Mouse (Mus musculus): Measurements from ENCODE around the gene Dlx2.

Dlx2 gene

DNA sequence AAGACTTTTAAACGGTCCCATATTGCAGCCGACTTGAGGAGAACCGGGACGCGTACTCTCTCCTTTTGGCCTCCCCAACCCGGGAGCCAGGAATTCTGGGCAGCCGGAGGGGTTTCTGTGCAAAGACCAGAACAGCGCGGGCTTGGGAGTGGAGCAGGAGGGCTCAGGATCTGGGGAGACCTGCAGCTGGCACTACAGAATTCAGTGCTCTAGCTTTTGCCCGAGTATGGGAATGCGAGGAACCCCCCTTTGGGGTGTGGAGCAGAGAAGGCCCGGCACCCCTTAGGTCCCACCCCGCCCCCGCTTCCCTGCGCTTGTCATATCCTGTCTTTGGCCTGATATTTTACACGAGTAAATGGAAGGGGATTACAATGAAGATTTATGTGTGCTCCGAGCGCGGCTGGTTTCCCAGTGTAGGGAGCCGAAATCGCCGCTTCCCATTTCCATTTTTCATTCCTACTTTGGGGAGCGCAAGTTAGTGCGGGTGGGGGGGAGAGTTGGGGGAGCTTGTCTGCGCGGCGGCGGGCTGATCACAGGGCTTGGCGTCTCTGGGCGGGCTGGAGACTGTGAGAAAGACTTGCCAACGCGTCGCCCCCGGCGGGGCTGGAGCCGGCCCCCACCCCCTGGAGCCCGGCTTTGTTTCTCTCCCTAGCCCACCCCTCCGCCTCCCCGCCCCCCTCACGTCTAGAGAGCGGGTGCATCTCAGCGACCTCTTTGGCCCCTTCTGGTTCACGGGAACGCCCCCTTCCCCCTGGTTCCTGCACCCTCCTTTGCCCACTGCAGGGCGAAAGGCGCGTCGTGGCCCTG, 5.7 kb downstream of the Dlx2 start:
- no peak for DNase-seq (ENCODE audit: low read depth)

DNA sequence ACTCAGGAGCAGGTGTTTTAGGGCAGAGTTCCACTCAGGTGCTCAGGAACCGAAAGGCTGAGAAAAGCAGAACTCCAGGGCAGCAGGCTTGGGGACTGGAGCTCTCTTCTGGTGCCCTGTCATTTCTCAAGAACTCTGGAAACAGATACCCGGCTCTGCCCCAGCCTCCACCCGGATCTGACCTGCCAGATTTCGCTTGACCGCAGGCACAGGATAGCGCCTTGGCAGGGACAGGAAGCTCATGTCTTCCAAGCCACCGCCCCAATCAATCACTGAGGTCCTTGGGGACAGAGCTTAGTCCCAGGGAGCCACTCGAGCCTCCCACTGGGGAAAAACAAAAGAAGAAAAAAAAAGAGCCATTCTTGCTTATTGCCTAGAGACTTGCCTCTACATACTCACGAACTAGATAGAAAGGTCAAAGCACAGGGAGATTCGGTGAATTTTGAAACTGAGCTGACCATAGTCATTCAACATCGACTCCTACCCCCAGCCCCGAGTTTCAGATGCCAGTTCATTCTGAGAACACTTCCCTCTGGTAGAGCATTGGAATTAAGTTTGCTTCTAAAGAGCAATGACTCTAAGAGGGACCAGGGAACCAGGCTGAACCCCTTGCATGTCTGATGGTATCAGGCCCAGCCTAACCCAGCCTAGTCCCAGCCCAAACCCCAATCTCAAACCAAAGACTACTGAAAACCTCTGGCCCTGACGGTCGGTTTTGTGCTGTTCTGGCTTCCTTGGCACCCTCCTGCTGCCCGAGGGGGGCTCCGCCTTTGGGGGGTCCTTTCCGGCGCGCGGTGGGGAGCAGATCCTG, 12.1 kb downstream of the Dlx2 start:
- DNase-seq (ENCODE audit: low read depth), result no peak

DNA sequence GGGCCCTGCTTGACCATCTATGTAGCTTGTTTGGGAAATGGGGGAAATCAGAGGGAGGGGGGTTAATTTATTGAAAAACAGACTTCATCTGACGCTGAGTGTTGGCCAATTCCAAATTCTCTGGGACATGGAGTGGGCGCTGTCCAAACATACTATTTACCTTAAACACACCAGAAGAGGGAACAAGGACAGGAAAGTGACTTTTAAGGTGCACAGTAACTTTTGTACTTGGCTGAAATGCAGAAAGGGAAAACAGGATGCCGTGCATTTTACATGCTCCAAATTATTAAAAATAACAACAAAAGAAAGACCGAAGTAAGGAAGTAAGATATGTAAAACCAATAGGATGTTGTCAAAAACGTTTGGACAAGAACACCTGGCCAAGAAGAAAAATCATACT, 13.5 kb downstream of the Dlx2 start:
- no peak for DNase-seq (ENCODE audit: low read depth)

DNA sequence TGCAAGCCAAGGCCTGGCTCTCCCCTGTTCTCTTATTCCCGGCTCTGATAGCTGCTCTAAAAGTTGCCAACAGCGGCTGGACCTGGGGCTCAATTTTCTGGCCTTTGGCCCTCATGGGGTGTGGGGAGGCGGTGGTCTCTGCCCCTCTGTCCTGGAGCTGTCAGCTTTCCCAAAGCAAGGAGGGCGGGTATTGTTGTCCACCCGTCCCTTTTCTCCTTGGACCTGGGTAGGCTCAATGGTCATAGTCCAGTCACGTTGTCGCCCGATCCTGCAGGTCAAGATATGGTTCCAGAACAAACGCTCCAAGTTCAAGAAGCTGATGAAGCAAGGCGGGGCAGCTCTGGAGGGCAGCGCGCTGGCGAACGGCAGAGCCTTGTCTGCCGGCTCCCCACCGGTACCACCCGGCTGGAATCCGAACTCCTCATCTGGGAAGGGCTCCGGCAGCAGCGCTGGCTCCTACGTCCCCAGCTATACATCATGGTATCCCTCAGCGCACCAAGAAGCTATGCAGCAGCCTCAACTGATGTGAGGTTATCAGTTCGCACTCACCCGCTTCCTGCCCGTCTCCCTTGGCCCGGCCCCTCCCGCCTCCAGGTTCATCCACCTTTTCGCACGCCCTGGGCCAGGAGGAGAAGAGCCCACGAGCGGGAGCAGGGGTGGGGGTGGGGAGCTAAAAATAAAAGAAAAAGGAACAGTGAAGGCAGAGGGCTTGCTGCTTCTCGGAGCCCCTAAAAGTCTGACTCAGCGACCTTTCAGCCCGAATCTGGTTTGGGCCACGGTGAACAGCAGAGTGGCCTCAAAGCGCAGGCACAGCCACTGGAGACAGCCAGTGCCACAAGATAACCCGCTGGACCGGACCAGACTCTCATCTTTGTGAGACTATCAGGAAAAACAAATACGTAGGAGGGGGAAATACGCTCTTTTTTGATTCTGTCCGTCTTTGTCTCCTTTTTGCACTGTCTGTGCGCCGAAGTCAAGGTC, 14.3 kb downstream of the Dlx2 start:
- DNase-seq (ENCODE audit: low read depth), result no peak

DNA sequence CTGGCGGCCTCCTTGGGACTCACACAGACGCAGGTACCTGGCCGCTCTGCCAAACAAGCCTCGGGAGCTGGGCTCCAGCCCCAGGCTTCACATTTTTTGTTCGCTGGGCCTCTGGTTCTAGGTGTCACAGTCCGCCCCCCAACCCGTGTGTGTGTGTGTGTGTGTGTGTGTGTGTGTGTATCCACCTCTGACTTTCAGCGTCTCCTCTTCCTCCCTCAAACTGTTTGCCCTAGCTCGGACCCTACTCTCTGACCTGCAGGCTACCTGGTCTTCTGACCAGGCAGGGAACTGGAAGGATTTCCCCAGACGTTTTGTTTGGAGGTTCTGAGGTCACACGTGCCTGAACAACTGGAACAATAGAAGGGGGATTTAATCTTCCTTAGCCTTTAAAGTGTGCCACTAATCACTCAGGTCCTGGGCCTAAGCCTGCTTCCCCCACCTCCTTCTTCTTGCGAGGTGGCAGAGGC, 15.4 kb downstream of the Dlx2 start:
- DNase-seq (ENCODE audit: low read depth), result no peak

DNA sequence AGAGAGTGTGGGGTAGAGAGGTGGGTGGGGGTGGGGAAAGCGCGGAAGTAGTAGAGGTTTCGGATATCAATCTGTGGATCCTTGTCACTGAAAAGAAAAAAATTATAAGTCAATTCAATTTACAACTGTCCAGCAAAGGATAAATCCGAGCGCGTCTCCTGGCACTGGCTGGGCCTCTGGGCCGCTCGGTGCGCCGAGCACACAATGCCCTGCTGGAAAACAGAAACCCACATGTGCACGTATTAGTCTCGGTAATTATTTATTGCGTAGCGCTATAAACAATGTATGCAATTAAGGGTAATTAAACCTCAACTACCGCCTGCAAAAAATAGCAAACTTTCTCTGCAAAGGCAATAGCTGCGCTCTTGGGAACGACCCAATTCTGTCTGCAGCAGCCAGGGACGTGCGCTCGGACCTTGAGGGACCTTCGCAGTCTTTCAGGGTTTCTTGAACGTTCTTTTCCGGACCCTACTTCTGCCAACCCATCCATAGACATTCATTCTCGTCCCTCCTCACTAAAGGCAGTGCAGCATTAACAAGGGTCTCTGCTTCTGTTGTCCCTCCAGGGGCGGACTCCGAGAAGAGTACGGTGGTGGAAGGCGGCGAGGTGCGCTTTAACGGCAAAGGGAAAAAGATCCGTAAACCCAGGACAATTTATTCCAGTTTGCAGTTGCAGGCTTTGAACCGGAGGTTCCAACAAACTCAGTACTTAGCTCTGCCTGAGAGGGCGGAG, 16.0 kb downstream of the Dlx2 start:
- DNase-seq (ENCODE audit: low read depth), result no peak

DNA sequence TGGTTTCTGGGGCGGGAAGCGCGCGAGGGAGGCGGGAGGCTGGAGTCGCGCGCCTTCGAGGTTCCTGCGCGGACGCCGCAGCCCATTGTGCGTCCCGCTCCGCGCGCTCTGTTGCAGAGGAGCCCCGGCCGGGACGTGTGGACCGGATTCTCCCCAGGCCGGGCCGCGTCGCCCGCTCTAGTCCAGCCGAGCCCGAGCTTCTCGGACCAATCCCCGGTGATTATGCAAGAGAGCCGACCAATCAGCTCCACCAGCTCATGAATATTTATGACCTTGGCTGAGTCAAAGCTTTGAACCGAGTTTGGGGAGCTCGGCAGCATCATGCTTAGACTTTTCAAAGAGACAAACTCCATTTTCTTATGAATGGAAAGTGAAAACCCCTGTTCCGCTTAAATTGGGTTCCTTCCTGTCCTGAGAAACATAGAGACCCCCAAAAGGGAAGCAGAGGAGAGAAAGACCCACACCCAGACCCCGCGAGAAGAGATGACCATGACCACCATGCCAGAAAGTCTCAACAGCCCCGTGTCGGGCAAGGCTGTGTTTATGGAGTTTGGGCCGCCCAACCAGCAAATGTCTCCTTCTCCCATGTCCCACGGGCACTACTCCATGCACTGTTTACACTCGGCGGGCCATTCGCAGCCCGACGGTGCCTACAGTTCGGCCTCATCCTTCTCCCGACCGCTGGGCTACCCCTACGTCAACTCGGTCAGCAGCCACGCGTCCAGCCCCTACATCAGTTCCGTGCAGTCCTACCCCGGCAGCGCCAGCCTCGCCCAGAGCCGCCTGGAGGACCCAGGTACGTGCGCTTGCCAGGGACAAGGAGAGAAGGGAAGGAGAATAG, 16.8 kb downstream of the Dlx2 start:
- DNase-seq (ENCODE audit: low read depth), result peak; percentile 71

DNA sequence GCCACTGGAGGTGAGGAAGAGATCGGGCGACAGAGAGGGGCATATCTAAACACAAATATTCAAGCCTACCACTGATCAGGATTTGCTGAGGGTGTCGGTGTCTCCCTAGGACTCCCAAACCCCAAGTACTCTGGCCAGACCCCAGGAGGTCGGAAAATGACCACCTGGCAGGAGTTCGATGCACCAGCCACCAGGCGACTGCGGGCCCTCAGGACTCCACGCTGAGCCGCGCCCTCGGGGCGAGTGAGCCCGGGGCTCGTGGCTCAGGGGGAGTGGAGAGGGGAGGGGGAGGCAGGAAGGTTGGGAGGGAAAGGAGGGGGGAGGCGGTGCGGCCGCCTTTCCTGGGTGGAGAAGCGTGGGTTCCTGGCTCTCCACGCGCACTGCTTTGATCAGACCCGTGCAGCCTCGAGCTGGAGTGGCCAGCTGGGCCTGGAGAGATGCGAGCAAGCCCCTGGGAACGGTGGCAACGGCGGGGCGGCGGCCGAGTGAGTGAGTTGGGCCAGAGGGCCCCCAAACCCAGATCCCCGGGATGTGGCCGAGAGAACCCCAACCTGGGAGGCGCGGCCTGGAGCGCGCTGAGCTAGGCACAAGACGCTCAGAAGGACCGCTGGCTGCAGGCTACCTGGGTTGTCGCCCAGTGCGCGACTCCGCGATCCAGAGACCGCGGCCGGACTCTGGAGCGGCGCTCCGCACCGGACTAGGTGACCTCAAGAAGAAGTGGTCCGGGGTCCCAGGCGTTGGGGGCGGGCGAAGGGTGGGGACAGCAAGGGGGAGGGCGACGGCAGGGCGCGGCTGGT, 17.6 kb downstream of the Dlx2 start:
- DNase-seq (ENCODE audit: low read depth), result no peak

DNA sequence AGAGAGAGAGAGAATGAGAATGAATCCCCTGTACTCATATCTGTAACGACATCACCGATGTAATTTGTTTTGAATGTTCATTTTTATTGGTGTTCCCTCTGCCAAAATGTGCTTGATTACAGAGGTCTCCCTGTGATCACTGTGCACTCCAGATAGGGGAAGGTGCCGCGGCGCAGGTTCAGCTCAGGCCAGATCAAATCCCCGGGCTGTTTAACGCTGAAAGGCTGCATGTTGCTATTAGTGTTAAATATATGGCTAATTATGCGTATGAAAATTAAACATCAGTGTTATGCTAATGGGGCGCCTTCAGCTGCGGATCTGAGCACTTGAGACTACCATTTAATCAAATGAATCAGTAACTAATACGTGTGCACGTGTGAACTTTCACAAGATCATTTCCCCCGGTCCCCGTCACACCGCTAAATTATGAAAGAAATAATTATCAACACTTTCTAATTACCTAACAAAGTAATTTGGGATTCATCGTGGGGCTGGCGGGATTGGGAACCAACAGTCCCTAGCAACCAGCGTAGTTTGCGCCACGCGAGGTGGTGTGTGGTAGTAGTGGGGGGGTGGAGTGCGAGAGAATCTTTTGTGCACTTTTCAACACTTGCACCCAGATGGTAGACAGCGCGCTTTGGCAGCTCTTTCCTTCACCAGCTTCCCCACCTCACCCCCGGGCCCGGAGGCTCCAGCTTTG, 18.4 kb downstream of the Dlx2 start, which contains the start of gene Dlx1:
Gene Dlx1, plus strand, starts transcription at position 100 of the 700 bp plus-strand sequence.
- no peak for DNase-seq (ENCODE audit: low read depth)

DNA sequence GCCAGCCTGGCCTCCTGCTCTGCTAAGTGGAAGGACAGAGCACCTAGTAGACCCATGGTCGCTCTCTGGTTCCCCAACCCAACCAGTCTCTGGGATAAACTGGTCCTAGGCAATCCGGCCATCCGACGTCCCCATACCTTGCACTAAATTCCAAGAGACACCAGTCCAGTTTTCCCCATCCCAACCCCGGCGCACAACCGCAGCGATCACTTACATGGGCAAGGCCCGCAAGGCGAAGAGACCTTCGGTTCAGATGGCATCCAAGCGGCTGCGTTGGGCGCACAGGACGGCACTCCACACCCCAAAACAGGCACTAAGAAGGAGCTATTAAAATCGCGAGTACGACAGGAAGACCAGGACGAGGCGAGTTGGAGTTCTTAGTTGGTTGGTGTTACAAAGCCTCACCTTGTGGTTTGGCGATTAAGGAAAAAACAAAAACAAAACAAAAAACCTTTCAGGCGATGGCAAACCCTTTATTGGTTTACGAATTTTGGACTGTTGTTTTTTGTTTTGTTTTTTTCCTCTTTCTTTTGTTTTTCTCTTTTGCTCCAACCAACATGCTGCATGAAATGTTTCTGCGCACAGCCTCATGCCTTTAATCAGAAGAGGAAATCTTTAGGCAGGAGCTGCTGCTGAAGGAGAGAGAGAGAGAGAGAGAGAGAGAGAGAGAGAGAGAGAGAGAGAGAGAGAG, 19.1 kb downstream of the Dlx2 start:
- DNase-seq (ENCODE audit: low read depth), result no peak

DNA sequence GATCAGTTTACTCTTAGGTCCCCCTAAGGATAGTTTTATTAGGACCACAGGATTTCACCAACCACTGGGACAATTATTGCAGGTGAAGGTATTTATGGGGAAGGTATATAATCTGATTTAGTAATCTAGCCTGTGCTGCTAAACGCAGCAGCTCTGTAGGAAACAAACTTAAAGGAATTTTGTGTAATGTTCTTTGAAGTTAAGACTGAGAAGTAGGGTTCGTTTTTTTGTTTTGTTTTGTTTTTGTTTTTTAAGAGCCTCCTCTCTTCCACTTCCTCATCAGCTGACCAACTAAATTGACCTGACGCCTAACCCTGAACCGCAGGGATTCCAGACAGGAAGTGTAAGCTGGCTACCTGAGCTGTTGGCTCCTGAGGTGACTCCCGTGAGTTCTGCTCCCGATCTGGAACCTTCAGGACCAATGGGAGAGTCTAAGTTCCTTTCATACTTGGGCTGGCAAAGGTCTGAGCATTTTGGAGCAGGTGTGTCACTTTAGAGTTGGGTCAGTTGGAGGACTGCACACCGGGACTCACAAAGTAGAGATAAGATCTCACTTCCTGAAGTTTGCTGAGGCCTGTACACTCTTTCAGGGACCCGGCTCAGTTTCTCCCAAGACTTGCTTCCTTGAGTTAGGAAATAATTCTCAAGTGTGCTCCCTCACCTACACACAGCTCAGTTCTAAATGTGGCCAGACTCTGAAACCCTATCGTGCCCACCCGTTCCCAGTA, 19.8 kb downstream of the Dlx2 start:
- no peak for DNase-seq (ENCODE audit: low read depth)

DNA sequence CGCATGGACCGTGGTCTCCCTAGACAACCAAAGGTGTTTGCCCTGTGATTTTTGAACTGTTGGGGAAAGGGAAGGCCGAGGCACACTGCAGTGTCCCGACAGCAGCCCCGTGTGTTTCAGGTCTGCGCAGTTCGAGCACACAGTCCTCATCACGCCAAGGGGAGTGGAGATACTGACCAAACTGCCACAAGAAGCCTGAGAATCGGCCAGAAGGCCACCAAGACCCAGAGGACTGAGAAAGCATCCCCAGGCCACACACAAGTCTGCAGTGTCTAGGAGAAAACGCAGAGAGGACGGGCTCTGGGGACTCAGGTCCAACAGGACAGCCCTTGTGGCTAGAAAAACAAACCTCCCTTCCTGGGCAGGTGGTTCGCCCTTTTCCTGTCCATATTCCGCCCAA, 21.8 kb downstream of the Dlx2 start:
- DNase-seq (ENCODE audit: low read depth), result no peak

DNA sequence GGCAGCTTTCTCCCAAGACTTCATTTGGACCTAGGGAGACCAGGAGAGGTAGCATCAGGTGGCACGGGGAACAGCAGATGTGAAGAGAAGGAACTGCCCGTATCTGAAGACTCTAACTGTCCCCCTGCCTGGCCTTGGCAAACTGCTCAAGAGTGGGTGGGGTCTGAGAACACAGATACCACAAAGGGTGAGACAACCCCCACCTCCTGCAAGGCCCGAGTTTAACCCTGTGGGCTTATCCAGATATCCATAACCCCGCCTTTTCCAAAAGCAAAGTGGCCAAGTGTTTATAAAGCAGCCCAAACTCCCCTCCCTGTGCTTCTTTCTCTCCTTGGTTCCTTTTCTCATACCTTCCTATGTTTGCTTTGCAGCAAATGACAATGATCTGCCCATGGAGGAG, 23.1 kb downstream of the Dlx2 start:
- no peak for DNase-seq (ENCODE audit: low read depth)

DNA sequence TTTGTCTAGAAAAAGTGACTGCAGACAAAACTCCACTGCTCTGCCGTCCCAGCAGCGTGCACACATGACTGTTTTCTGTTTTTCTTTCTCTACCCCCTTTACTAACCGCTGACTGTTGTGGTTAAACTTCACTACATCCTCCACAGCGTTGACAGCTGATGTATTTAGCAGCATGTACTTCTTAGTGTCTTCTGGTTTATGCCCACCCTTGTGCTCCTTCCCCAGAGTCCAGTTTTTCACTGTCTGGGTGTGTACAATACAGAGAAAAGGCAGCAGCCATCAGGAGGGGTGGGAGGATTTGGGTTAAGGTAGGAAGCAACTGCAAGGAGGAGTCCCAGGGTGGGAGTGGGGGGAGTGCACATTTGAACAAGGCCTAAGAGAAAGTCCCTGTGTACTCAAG, 23.7 kb downstream of the Dlx2 start:
- no peak for DNase-seq (ENCODE audit: low read depth)

DNA sequence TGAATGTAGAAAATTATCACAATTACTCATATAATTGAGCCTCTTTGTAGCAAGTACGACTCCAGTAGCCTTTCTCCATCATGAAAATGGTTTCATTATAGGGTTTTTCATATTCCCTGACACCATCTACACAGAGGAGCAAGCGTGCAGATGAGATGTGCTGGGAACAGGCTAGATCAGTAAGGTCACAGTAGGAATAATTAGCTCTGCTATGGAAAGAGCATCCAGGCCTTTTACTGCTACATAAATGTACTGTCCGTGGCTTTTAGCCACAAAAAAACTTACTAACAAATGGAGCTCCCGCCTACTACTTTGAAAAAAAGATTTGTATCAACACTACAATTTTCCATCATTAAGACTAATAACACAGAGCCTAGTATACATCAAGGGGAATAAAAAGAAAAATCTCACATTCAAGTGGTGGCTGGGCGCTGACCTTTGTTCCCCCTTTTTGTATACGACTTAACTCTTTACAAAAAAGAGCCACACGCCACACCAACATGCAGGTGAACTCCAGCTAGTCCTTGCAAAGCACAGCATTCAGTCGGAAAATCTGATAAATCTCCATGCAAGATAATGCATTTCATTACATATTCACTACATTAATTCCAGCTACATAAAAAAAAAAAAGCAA, 29.0 kb downstream of the Dlx2 start:
- no peak for DNase-seq (ENCODE audit: low read depth)

DNA sequence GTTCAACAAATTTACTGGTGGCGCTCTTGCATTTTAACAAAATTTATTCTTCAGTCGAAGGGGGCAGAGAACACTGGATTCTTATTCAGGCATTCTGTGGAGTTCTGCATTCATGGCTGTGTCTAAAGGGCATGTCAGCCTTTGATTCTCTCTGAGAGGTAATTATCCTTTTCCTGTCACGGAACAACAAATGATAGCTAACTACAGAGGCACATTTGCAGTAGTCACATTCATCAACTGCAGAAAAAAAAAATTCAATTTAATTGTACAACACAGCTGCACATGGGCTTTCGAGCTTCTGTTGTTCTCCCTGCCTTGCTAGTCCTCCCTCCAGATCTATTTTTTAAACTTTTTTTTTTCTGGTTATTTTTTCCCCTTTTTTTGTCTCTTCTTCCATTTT, 29.6 kb downstream of the Dlx2 start:
- no peak for DNase-seq (ENCODE audit: low read depth)

DNA sequence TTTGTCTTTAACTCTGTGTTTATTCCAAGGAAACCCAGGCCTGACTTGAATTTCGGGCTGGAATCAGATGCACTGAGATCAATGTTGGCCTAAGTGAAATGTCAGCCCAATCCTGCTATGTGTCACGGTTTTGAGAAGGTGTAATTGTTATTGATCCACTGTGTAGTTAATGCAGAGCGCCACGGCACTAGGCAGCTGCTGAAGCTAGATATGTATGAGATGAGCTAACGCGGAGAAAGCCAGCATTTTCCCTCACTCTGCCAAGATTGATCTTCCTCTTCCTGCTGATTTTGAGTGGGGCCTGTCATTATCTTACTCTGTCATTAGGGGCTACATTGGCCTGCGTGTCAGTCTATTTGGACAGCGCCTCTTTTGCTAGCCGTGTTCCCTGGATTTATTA, 34.2 kb downstream of the Dlx2 start:
- no peak for DNase-seq (ENCODE audit: low read depth)
